Mouse (Mus musculus): ENCODE results near the gene Capn2.

The Capn2 gene

GRCm38 (mm10) chr1:182459436-182459835 lies 58.0 kb downstream of the Capn2 start:
- DNase-seq = no peak

- DNase-seq = no peak
Observed at GRCm38 (mm10) chr1:182458556-182458955, 58.9 kb downstream of the Capn2 start.

GRCm38 (mm10) chr1:182455080-182455479 lies 62.3 kb downstream of the Capn2 start:
- no peak for DNase-seq

GRCm38 (mm10) chr1:182452473-182452872 lies 64.9 kb downstream of the Capn2 start:
- no peak for DNase-seq

GRCm38 (mm10) chr1:182448276-182449035 lies 69.0 kb downstream of the Capn2 start:
- DNase-seq = no peak

GRCm38 (mm10) chr1:182444116-182444515 lies 73.3 kb downstream of the Capn2 start:
- no peak for DNase-seq

- no peak for DNase-seq
Observed at GRCm38 (mm10) chr1:182441791-182442473, 75.5 kb downstream of the Capn2 start.

- DNase-seq = no peak
Observed at GRCm38 (mm10) chr1:182439546-182440222, 77.7 kb downstream of the Capn2 start.

GRCm38 (mm10) chr1:182436746-182437145 lies 80.7 kb downstream of the Capn2 start:
- no peak for DNase-seq

GRCm38 (mm10) chr1:182432059-182432458 lies 85.3 kb downstream of the Capn2 start:
- no peak for DNase-seq

GRCm38 (mm10) chr1:182430676-182431075 lies 86.7 kb downstream of the Capn2 start:
- DNase-seq = no peak

- DNase-seq = no peak
Observed at GRCm38 (mm10) chr1:182429826-182430225, 87.6 kb downstream of the Capn2 start.

GRCm38 (mm10) chr1:182427426-182427825 lies 90.0 kb downstream of the Capn2 start:
- DNase-seq = no peak

- DNase-seq = no peak
Observed at GRCm38 (mm10) chr1:182426444-182426843, 91.0 kb downstream of the Capn2 start.

GRCm38 (mm10) chr1:182425176-182425575 lies 92.2 kb downstream of the Capn2 start:
- peak; percentile 23 for DNase-seq

- no peak for DNase-seq
Observed at GRCm38 (mm10) chr1:182424274-182424673, 93.1 kb downstream of the Capn2 start.

GRCm38 (mm10) chr1:182419481-182419880 lies 97.9 kb downstream of the Capn2 start:
- no peak for DNase-seq
